Mouse (Mus musculus): ENCODE measurements around the gene Arid3c. TPM values are rescaled to one million over a fixed set of nuclear protein-coding genes. Genes with fewer than 3 reads are reported as not detected.
"Not testable (repeated sequence)": the region's sequence is repeated elsewhere in the genome, so short reads cannot be mapped to it uniquely, and the experiment has no call there.

The Arid3c gene
- total and polyA plus RNA-seq, 3 experiments: not detected

DNA sequence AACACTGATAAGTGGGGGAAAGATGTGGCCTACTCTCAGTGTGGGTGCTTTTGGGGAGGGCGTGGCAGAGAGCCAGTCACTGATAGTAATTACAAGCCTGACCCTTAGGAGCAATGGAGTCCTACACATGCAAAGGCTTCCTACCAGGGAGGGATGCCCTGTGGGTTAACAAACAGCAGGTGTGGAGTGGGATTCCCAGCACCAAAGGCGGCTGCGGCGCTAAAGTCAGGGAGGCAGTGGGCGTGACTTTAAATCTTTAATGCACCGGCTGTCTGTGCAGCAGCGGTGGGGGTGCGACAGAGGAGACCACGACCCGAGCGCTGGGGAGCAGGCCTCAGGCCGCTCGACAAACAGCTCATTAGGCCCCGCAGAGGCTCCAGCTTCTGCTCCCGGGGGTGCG is 42.0 kb upstream of the Arid3c start:
- H3K4me1 ChIP-seq (ENCODE audit: control insufficient read depth in 1 of 2, insufficient read depth in 2 of 2); DNase-seq (ENCODE audit: extremely low read depth); in situ Hi-C loops (cut with MboI; ENCODE audit: low pct_ligation_motif_present, low pct_unique_long_range_greater_than_20kb, low sequenced_read_pairs); H3K36me3 ChIP-seq (replicated peaks in 1 of 2; ENCODE audit: control insufficient read depth in 1 of 2, insufficient read depth in 1 of 2, low read length in 1 of 2); H3K4me2 ChIP-seq (ENCODE audit: insufficient read depth, low read depth, poor library complexity, severe bottlenecking); H3K79me2 ChIP-seq (replicated peaks; ENCODE audit: control insufficient read depth, extremely low read depth, insufficient read depth, poor library complexity, severe bottlenecking); H3K27ac ChIP-seq (ENCODE audit: insufficient read depth, low read depth); H3K9ac ChIP-seq (ENCODE audit: insufficient read depth, low read depth); H3K4me3 ChIP-seq (replicated peaks in 1 of 3; ENCODE audit: low read depth in 2 of 3, low read length in 2 of 3, poor library complexity in 1 of 3); dilution Hi-C loops (cut with MboI; ENCODE audit: extremely low pct_ligation_motif_present, extremely low pct_unique_long_range_greater_than_20kb, low sequenced_read_pairs); H3K9me3 ChIP-seq (replicated peaks; ENCODE audit: low read length); H3K27me3 ChIP-seq (replicated peaks): not testable (repeated sequence)

DNA sequence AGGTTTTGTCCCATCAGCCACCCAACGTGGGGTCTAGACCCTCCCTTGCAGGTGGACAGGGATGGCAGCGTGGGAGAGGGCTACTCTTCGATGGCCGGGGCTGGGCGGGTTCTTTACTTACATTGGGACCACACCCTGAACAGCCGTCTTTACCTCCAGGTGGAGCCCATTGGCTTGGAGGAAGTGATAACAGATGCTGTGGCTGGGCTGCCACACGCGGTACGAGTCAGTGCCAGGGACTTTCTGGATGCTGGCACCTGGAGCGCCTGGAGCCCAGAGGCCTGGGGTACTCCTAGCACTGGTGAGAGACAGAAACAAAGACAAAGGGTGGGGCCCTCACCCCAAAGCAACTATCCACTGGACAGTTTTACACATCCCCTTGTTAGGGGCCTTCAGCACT is 36.4 kb upstream of the Arid3c start:
- H3K9me3 ChIP-seq (replicated peaks; ENCODE audit: low read length); in situ Hi-C loops (cut with MboI; ENCODE audit: low pct_ligation_motif_present, low pct_unique_long_range_greater_than_20kb, low sequenced_read_pairs); H3K36me3 ChIP-seq (replicated peaks in 1 of 2; ENCODE audit: control insufficient read depth in 1 of 2, insufficient read depth in 1 of 2, low read length in 1 of 2); H3K79me2 ChIP-seq (replicated peaks; ENCODE audit: control insufficient read depth, extremely low read depth, insufficient read depth, poor library complexity, severe bottlenecking); H3K9ac ChIP-seq (ENCODE audit: insufficient read depth, low read depth); H3K4me2 ChIP-seq (ENCODE audit: insufficient read depth, low read depth, poor library complexity, severe bottlenecking); H3K4me1 ChIP-seq (ENCODE audit: control insufficient read depth in 1 of 2, insufficient read depth in 2 of 2); H3K4me3 ChIP-seq (replicated peaks in 1 of 3; ENCODE audit: low read depth in 2 of 3, low read length in 2 of 3, poor library complexity in 1 of 3); DNase-seq (ENCODE audit: extremely low read depth); H3K27ac ChIP-seq (ENCODE audit: insufficient read depth, low read depth); dilution Hi-C loops (cut with MboI; ENCODE audit: extremely low pct_ligation_motif_present, extremely low pct_unique_long_range_greater_than_20kb, low sequenced_read_pairs); H3K27me3 ChIP-seq (replicated peaks): not testable (repeated sequence)

DNA sequence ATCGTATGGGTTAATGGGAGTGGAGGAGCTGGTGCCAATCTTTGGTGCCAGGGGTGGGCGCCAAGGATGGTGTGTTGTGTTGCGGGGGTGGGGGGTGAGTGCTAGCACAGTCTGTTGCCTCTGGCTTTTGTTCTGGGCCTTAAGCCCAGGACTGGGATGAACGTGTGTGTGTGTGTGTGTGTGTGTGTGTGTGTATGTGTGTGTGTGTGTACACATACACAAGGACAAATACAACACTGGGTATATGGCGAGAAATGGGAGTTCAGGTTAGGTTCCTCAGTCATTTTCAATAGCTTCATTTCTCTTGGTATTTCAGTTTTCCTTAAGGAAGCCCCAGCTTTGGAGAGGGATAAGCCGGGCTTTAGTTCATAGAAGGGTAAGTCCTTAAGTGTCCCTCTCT is 32.2 kb upstream of the Arid3c start:
- in situ Hi-C loops (cut with MboI; ENCODE audit: low pct_ligation_motif_present, low pct_unique_long_range_greater_than_20kb, low sequenced_read_pairs); H3K27ac ChIP-seq (ENCODE audit: insufficient read depth, low read depth); H3K9ac ChIP-seq (ENCODE audit: insufficient read depth, low read depth); H3K4me1 ChIP-seq (ENCODE audit: control insufficient read depth in 1 of 2, insufficient read depth in 2 of 2); H3K27me3 ChIP-seq (replicated peaks); H3K4me2 ChIP-seq (ENCODE audit: insufficient read depth, low read depth, poor library complexity, severe bottlenecking); DNase-seq (ENCODE audit: extremely low read depth); dilution Hi-C loops (cut with MboI; ENCODE audit: extremely low pct_ligation_motif_present, extremely low pct_unique_long_range_greater_than_20kb, low sequenced_read_pairs); H3K9me3 ChIP-seq (replicated peaks; ENCODE audit: low read length); H3K79me2 ChIP-seq (replicated peaks; ENCODE audit: control insufficient read depth, extremely low read depth, insufficient read depth, poor library complexity, severe bottlenecking); H3K4me3 ChIP-seq (replicated peaks in 1 of 3; ENCODE audit: low read depth in 2 of 3, low read length in 2 of 3, poor library complexity in 1 of 3): not testable (repeated sequence)
- peaks cover 13 to 35% of the 10 kb centered on the region in 2 experiments for H3K36me3 ChIP-seq (replicated peaks in 1 of 2; ENCODE audit: control insufficient read depth in 1 of 2, insufficient read depth in 1 of 2, low read length in 1 of 2)

DNA sequence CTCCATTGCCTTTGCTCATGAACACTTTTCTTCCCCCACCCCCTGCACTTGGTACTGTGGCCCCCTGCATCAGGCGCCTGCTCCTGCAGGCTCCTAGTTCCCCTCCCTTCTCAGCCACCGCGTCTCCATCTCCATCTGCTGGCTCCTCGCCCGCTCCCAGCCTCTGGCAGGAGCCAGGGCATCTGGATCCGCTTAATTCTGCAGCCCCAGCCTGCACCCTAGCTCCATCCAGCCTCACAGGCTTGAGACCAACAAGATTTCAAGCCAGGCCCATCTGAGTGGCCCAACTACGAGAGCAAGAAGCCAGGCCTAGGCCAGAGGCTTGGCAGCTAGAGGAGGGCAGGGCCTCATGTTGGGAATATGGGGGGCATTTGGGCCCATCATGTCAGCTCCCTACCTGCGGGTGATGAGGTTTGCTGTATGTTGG is 31.8 kb upstream of the Arid3c start:
- H3K4me2 ChIP-seq (ENCODE audit: insufficient read depth, low read depth, poor library complexity, severe bottlenecking); H3K79me2 ChIP-seq (replicated peaks; ENCODE audit: control insufficient read depth, extremely low read depth, insufficient read depth, poor library complexity, severe bottlenecking); H3K4me1 ChIP-seq (ENCODE audit: control insufficient read depth in 1 of 2, insufficient read depth in 2 of 2); H3K4me3 ChIP-seq (replicated peaks in 1 of 3; ENCODE audit: low read depth in 2 of 3, low read length in 2 of 3, poor library complexity in 1 of 3); H3K9me3 ChIP-seq (replicated peaks; ENCODE audit: low read length); DNase-seq (ENCODE audit: extremely low read depth); H3K9ac ChIP-seq (ENCODE audit: insufficient read depth, low read depth); H3K27ac ChIP-seq (ENCODE audit: insufficient read depth, low read depth); H3K27me3 ChIP-seq (replicated peaks); dilution Hi-C loops (cut with MboI; ENCODE audit: extremely low pct_ligation_motif_present, extremely low pct_unique_long_range_greater_than_20kb, low sequenced_read_pairs); in situ Hi-C loops (cut with MboI; ENCODE audit: low pct_ligation_motif_present, low pct_unique_long_range_greater_than_20kb, low sequenced_read_pairs): not testable (repeated sequence)
- H3K36me3 ChIP-seq (replicated peaks in 1 of 2; ENCODE audit: control insufficient read depth in 1 of 2, insufficient read depth in 1 of 2, low read length in 1 of 2): peaks cover 9 to 40% of the 10 kb centered on the region in 2 experiments

Measured in CH12.LX (cell line).